Mouse (Mus musculus) colon, adult 2 months (tissue): ENCODE measurements around the gene Olfr1008. TPM values are rescaled to one million over a fixed set of nuclear protein-coding genes. Genes with fewer than 3 reads are reported as not detected.

Experiments used
- polyA plus RNA-seq: library from polyadenylated mRNA; depleted of rRNA; stranded (reverse); fragments of >200 nt; gene quantifications from 2 replicates; pipeline ENCODE4 v1.2.3, GENCODE M21; 2012; rRNA removed

The Olfr1008 gene
- not detected in 2 replicates for polyA plus RNA-seq

DNA sequence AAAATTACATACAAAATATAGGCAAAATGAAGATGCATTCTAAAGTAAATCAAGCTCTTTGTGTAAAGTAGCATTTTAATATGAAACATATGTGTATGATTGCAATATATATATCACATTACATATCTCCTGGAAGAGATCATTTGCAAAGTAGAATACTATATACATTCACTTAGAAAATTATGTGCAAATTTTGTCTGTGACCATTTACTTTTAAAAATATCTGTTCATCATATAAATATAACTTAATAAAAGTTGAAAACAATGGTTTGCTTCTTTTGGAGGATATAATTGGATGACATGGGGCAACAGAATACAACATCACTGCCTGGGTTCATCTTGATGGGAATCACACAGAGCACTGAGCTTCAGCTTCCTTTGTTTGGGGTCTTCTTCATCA lies at the start of gene Olfr1008:
Gene Olfr1008, plus strand, starts transcription at position 301 of the 400 bp plus-strand sequence.

DNA sequence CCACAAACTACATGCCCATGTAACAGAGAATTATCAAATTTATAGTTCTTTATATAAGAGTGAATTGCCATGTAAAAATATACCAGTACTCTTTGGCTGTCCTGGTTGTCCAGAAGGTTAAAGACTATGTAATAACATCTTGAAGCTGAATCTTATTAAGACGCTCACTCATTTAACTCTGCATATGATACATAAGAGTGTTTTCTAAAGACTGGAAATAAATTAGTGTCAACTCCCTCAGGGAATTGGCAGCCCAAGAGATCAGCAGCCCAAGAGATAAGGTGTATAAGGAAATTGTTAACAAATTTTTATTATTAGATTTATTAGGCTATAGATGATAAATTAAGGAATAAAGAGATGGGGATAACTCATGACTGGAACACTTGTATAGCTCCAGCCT lies 38.6 kb upstream of the Olfr1008 start, which contains the start of gene Olfr1002:
Gene Olfr1002, minus strand, starts transcription at position 101 of the 400 bp plus-strand sequence.

DNA sequence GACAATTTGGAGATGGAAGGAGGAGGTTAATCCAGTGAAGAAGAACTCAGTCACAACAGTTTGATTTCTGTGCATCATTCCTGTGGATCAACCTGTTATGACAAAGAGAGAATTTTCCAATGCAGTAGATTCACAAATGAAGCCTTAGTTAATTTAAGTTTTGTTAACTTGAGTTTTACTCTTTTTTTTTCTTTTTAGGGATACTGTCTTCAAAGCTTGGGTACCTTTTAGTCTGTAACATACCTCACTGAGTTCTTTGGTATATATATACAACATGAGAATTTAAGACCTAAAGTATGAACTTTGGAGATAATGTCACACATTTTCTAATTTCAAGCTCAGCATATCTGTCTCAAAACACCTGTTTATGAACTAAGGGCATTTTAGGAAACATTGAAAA lies 24.9 kb upstream of the Olfr1008 start, which contains the start of gene Olfr154:
Gene Olfr154, minus strand, starts transcription at position 101 of the 400 bp plus-strand sequence.

DNA sequence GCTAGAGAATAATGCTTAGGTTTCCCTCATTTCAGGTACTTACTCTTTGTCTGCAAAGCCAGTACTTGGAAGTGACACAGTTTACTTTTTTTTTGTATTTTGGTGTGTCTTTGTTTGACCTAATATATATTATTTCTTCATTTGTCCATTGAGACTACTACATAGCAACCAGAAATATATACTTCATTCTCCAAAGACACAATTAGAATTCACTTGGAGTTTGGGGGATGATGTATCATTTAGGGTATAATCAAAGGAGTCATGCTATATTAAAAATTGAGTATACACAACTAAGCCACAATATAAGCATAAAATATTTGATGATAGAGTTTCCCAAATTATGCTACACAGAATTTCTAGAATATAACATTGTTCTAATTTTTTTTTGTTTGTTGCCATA lies 10.6 kb upstream of the Olfr1008 start, which contains the start of gene Olfr1006:
Gene Olfr1006, minus strand, starts transcription at position 101 of the 400 bp plus-strand sequence.

DNA sequence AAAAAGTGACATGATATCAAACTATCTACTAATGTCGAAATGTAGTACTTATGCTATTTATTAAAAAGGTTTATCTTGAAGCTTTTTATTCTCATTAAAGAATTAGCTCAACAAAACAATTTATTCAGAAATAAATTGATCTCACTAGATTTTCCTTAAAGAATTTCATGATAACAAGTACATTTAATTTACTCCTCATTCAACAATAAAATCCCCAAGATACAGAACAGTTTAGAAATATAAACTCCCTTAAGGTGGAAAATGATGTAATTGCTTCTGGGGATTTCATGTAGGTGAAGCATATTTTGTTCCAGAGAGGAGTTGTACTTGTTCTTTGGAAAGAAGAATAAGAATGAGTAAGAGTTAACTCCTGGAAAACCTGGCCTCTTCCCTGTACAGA lies 25.9 kb downstream of the Olfr1008 start, which contains the start of gene Olfr1009:
Gene Olfr1009, plus strand, starts transcription at position 301 of the 400 bp plus-strand sequence.

Other genes with a start within 250 kb of the Olfr1008 start
- not detected in 2 replicates for gene Olfr995, start 245.8 kb upstream of the Olfr1008 start, polyA plus RNA-seq
- not detected in 2 replicates for gene 4833423E24Rik, start 170.4 kb upstream of the Olfr1008 start, polyA plus RNA-seq
- not detected in 2 replicates for gene Olfr996, start 110.2 kb upstream of the Olfr1008 start, polyA plus RNA-seq
- gene Olfr998, start 100.5 kb upstream of the Olfr1008 start, polyA plus RNA-seq, result not detected in 2 replicates
- not detected in 2 replicates for gene Olfr1000, start 77.5 kb upstream of the Olfr1008 start, polyA plus RNA-seq
- gene Olfr1002, start 38.7 kb upstream of the Olfr1008 start, polyA plus RNA-seq, result not detected in 2 replicates
- gene Olfr154, start 25.0 kb upstream of the Olfr1008 start, polyA plus RNA-seq, result not detected in 2 replicates
- not detected in 2 replicates for gene Olfr1006, start 10.7 kb upstream of the Olfr1008 start, polyA plus RNA-seq
- gene Olfr1009, start 26.0 kb downstream of the Olfr1008 start, polyA plus RNA-seq, result not detected in 2 replicates
- not detected in 2 replicates for gene Olfr1012, start 73.3 kb downstream of the Olfr1008 start, polyA plus RNA-seq
- not detected in 2 replicates for gene Olfr1013, start 77.7 kb downstream of the Olfr1008 start, polyA plus RNA-seq
- gene Olfr1014, start 83.3 kb downstream of the Olfr1008 start, polyA plus RNA-seq, result not detected in 2 replicates
- gene Olfr1015, start 92.6 kb downstream of the Olfr1008 start, polyA plus RNA-seq, result not detected in 2 replicates
- gene Olfr1016, start 113.1 kb downstream of the Olfr1008 start, polyA plus RNA-seq, result not detected in 2 replicates
- not detected in 2 replicates for gene Olfr1018, start 129.0 kb downstream of the Olfr1008 start, polyA plus RNA-seq
- gene Olfr1019, start 156.1 kb downstream of the Olfr1008 start, polyA plus RNA-seq, result not detected in 2 replicates
- not detected in 2 replicates for gene Olfr1020, start 157.6 kb downstream of the Olfr1008 start, polyA plus RNA-seq
- gene Olfr1022, start 179.2 kb downstream of the Olfr1008 start, polyA plus RNA-seq, result not detected in 2 replicates
- not detected in 2 replicates for gene Olfr1023, start 196.2 kb downstream of the Olfr1008 start, polyA plus RNA-seq
- gene Olfr1024, start 215.6 kb downstream of the Olfr1008 start, polyA plus RNA-seq, result not detected in 2 replicates
- not detected in 2 replicates for gene Olfr1025-ps1, start 225.8 kb downstream of the Olfr1008 start, polyA plus RNA-seq
- not detected in 2 replicates for gene Olfr1026, start 232.1 kb downstream of the Olfr1008 start, polyA plus RNA-seq